Mouse (Mus musculus): ENCODE results near the gene Ascl1. TPM values are rescaled to one million over a fixed set of nuclear protein-coding genes. Genes with fewer than 3 reads are reported as not detected.

Ascl1 gene
- polyA plus RNA-seq, 1 experiment from 2014 or later, result 0.19 TPM

DNA sequence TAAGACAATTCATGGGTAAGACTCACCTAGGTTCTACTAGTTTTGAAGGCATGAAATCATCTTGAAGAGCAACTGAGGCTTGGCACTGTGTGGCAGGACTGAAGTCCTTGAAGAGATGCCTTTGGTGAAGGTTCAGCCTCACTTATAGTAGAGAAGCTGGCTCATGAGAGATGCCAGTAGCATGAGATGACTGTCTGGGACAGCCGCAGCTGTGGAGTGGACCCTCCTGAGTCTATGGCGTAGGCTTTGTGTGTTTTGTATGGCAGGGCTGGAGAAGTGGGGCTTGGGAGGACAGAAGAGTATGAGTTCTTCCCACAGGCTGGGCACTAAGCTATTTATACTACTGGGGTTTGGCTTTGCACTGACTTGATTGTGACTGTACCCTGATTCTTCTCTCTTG, 3.6 kb upstream of the Ascl1 start:
- Histone ChIP-seq H3K4me2 (no peak overlapping the region), H3K4me1 (replicated peaks) (peaks cover 17% of the 10 kb centered on the region), H3K9ac (no peak overlapping the region), H3K27me3 (replicated peaks) (peaks cover 93% of the 10 kb centered on the region), H3K9me3 (replicated peaks) (0 out of 2 replicates have a peak, but pooled peaks cover 3% of the 10 kb centered on the region), H3K27ac (ENCODE audit: poor library complexity, severe bottlenecking) (no peak overlapping the region), H3K4me3 (no peak overlapping the region), H3K36me3 (no peaks in the 10 kb centered on the region)
- WGBS, result 80% methylated on average over 2 of the region's 2 CpGs
- no peak for ATAC-seq (ENCODE audit: insufficient number of reproducible peaks, low FRiP score)

GRCm38 (mm10) chr10:87494596-87494995, 1.1 kb upstream of the Ascl1 start:
- no peak overlapping the region for H3K9ac ChIP-seq
- ATAC-seq (ENCODE audit: insufficient number of reproducible peaks, low FRiP score), result no peak

GRCm38 (mm10) chr10:87494176-87494575, 716 bp upstream of the Ascl1 start:
- Histone ChIP-seq H3K9ac (no peak overlapping the region), H3K4me2 (peak overlapping the region; percentile 98), H3K9me3 (replicated peaks) (0 out of 2 replicates have a peak, but pooled peaks cover 3% of the 10 kb centered on the region), H3K36me3 (no peaks in the 10 kb centered on the region), H3K27ac (ENCODE audit: poor library complexity, severe bottlenecking) (no peak overlapping the region), H3K4me3 (peak overlapping the region; percentile 64), H3K4me1 (replicated peaks) (peaks cover 17% of the 10 kb centered on the region), H3K27me3 (replicated peaks) (peaks cover 94% of the 10 kb centered on the region)
- 1% methylated on average over 4 of the region's 4 CpGs for WGBS
- ATAC-seq (ENCODE audit: insufficient number of reproducible peaks, low FRiP score), result no peak; the same call in 1 of the 2 replicates

More at GRCm38 (mm10) chr10:87494596-87494995, 1.1 kb upstream of the Ascl1 start:
- WGBS, result 1% methylated on average over 18 of the region's 18 CpGs
- no peak overlapping the region for H3K27ac ChIP-seq (ENCODE audit: poor library complexity, severe bottlenecking)
- peaks cover 17% of the 10 kb centered on the region for H3K4me1 ChIP-seq (replicated peaks)
- no peaks in the 10 kb centered on the region for H3K36me3 ChIP-seq
- 0 out of 2 replicates have a peak, but pooled peaks cover 3% of the 10 kb centered on the region for H3K9me3 ChIP-seq (replicated peaks)
- H3K27me3 ChIP-seq (replicated peaks), result peaks cover 94% of the 10 kb centered on the region
- H3K4me2 ChIP-seq, result peak overlapping the region; percentile 98
- H3K4me3 ChIP-seq, result peak overlapping the region; percentile 64

GRCm38 (mm10) chr10:87492661-87493551, 554 bp downstream of the Ascl1 start:
- peak; percentile 40 for ATAC-seq (ENCODE audit: insufficient number of reproducible peaks, low FRiP score)
- H3K9me3 ChIP-seq (replicated peaks), result 0 out of 2 replicates have a peak, but pooled peaks cover 3% of the 10 kb centered on the region
- H3K4me1 ChIP-seq (replicated peaks), result peaks cover 17% of the 10 kb centered on the region
- H3K9ac ChIP-seq, result peak overlapping the region; percentile 49; the same call in 1 of the 2 replicates
- WGBS, result under 1% methylated on average over 78 of the region's 90 CpGs
- peak overlapping the region; percentile 98 for H3K4me2 ChIP-seq
- H3K4me3 ChIP-seq, result peak overlapping the region; percentile 64
- H3K27me3 ChIP-seq (replicated peaks), result peaks cover 94% of the 10 kb centered on the region
- H3K36me3 ChIP-seq, result no peaks in the 10 kb centered on the region
- H3K27ac ChIP-seq (ENCODE audit: poor library complexity, severe bottlenecking), result no peak overlapping the region

- under 1% methylated on average over 26 of the region's 26 CpGs for WGBS
- Histone ChIP-seq H3K9ac (no peak overlapping the region; the same call in 1 of the 2 replicates), H3K27me3 (replicated peaks) (peaks cover 97% of the 10 kb centered on the region), H3K9me3 (replicated peaks) (0 out of 2 replicates have a peak, but pooled peaks cover 3% of the 10 kb centered on the region), H3K4me2 (peak overlapping the region; percentile 98), H3K4me1 (replicated peaks) (peaks cover 17% of the 10 kb centered on the region), H3K4me3 (peak overlapping the region; percentile 64), H3K27ac (ENCODE audit: poor library complexity, severe bottlenecking) (no peak overlapping the region), H3K36me3 (no peaks in the 10 kb centered on the region)
- ATAC-seq (ENCODE audit: insufficient number of reproducible peaks, low FRiP score), result no peak; the same call in 1 of the 2 replicates
Measured at GRCm38 (mm10) chr10:87492332-87492660, 1.2 kb downstream of the Ascl1 start.

- WGBS, result 4% methylated on average over 11 of the region's 11 CpGs
- no peak overlapping the region for H3K4me3 ChIP-seq
- H3K4me1 ChIP-seq (replicated peaks), result peaks cover 17% of the 10 kb centered on the region
- H3K36me3 ChIP-seq, result no peaks in the 10 kb centered on the region
- H3K4me2 ChIP-seq, result no peak overlapping the region
- 0 out of 2 replicates have a peak, but pooled peaks cover 3% of the 10 kb centered on the region for H3K9me3 ChIP-seq (replicated peaks)
- no peak overlapping the region for H3K27ac ChIP-seq (ENCODE audit: poor library complexity, severe bottlenecking)
- peaks cover 97% of the 10 kb centered on the region for H3K27me3 ChIP-seq (replicated peaks)
- no peak overlapping the region for H3K9ac ChIP-seq
- ATAC-seq (ENCODE audit: insufficient number of reproducible peaks, low FRiP score), result no peak
Measured at GRCm38 (mm10) chr10:87491485-87492040, 1.9 kb downstream of the Ascl1 start.

GRCm38 (mm10) chr10:87490328-87490727, 3.1 kb downstream of the Ascl1 start:
- H3K27ac ChIP-seq (ENCODE audit: poor library complexity, severe bottlenecking), result no peak overlapping the region
- no peak overlapping the region for H3K9ac ChIP-seq
- no peak for ATAC-seq (ENCODE audit: insufficient number of reproducible peaks, low FRiP score)
- WGBS, result 6% methylated on average over 2 of the region's 2 CpGs
- H3K4me3 ChIP-seq, result no peak overlapping the region
- H3K4me2 ChIP-seq, result no peak overlapping the region
- peaks cover 97% of the 10 kb centered on the region for H3K27me3 ChIP-seq (replicated peaks)
- no peaks in the 10 kb centered on the region for H3K9me3 ChIP-seq (replicated peaks)
- peaks cover 27% of the 10 kb centered on the region for H3K4me1 ChIP-seq (replicated peaks)
- no peaks in the 10 kb centered on the region for H3K36me3 ChIP-seq

GRCm38 (mm10) chr10:87489246-87490009, 4.0 kb downstream of the Ascl1 start:
- H3K4me1 ChIP-seq (replicated peaks), result peaks cover 26% of the 10 kb centered on the region
- H3K36me3 ChIP-seq, result no peaks in the 10 kb centered on the region
- no peak overlapping the region for H3K4me3 ChIP-seq
- H3K27me3 ChIP-seq (replicated peaks), result peaks cover 97% of the 10 kb centered on the region
- no peak for ATAC-seq (ENCODE audit: insufficient number of reproducible peaks, low FRiP score)
- H3K9ac ChIP-seq, result no peak overlapping the region
- WGBS, result 8% methylated on average over 18 of the region's 18 CpGs
- H3K27ac ChIP-seq (ENCODE audit: poor library complexity, severe bottlenecking), result no peak overlapping the region
- no peak overlapping the region for H3K4me2 ChIP-seq
- H3K9me3 ChIP-seq (replicated peaks), result no peaks in the 10 kb centered on the region

DNA sequence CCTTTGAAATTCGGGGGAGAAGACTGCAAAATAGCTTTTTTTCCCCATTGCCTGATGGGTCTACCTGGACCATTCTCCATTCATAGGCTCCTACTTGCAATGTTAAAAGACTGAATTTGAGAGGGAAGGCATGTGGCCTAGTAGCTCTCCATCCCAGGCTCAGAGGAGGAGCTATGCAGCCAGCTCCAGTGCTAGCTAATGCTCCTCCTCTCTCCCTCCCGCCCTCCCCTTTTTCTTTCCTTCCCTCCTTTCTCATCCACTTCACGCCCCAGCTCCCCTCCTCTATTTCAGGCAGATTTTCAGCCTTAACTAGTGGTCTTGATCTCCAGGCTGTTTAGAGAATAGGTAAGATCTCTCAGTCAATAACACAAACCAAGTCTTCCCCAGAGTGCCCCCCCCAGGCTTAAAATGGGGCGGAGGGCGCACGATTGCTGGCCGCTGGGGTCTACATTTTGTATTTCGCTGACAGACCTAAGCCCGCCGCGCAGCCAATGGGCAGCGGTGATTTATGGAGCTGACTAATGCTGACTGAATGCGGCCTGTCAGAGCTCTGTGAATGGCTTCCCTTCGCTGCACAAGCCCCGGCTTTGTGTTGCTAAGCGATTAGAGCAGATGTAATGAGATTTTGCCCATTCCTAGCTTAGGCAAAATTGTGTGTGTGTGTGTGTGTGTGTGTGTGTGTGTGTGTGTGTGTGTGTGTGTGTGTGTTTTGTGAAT, 4.9 kb downstream of the Ascl1 start:
- Histone ChIP-seq H3K4me1 (replicated peaks) (0 out of 2 replicates have a peak, but pooled peaks cover 18% of the 10 kb centered on the region), H3K4me2 (peak overlapping the region; percentile 46), H3K36me3 (no peaks in the 10 kb centered on the region), H3K9ac (no peak overlapping the region), H3K4me3 (peak overlapping the region; percentile 6; the same call in 1 of the 2 replicates), H3K27ac (ENCODE audit: poor library complexity, severe bottlenecking) (no peak overlapping the region), H3K27me3 (replicated peaks) (peaks cover 92% of the 10 kb centered on the region), H3K9me3 (replicated peaks) (no peaks in the 10 kb centered on the region)
- WGBS, result 1% methylated on average over 16 of the region's 16 CpGs
- no peak for ATAC-seq (ENCODE audit: insufficient number of reproducible peaks, low FRiP score)
